Mouse (Mus musculus) heart, postnatal 0 days (tissue): Measurements from ENCODE around the gene Xrcc1. TPM values are rescaled to one million over a fixed set of nuclear protein-coding genes. Genes with fewer than 3 reads are reported as not detected.
"Not testable (repeated sequence)": the region's sequence is repeated elsewhere in the genome, so short reads cannot be mapped to it uniquely, and the experiment has no call there.

ENCODE experiments used
- ATAC-seq: fragments of 200-750 bp; cut with Nextera tagmentation; 2 replicates; pipeline ENCODE4 v1.8.0; 2017; ENCODE audit warnings: low read depth, moderate number of reproducible peaks, moderate library complexity; ENCODE audit not compliant: insufficient read depth
- DNase-seq: peaks from one replicate; pipeline ENCODE4 v3.0.0-alpha.2; 2016; ENCODE audit warnings: low spot score
- H3K27ac ChIP-seq: fragments of 300-500 bp; sonication (generic); 2 replicates; pipeline ENCODE4 v1.5.1; 2014; ENCODE audit warnings: low read depth, mild to moderate bottlenecking
- H3K27me3 ChIP-seq: fragments of 300-500 bp; sonication (generic); 2 replicates; pipeline ENCODE4 v1.6.1; 2014; ENCODE audit warnings: low read length, mixed read lengths; ENCODE audit not compliant: control insufficient read depth, insufficient read depth
- H3K36me3 ChIP-seq: fragments of 300-500 bp; sonication (generic); replicated peaks from 2 replicates; pipeline ENCODE4 v1.6.1; 2014; ENCODE audit warnings: low read length, mixed read lengths; ENCODE audit not compliant: control insufficient read depth, insufficient read depth
- H3K4me1 ChIP-seq: fragments of 300-500 bp; sonication (generic); 2 replicates; pipeline ENCODE4 v1.6.1; 2014; ENCODE audit warnings: antibody characterized with exemption; ENCODE audit not compliant: control insufficient read depth, insufficient read depth
- H3K4me2 ChIP-seq: fragments of 300-500 bp; sonication (generic); 2 replicates; pipeline ENCODE4 v1.6.1; 2014; ENCODE audit warnings: low read depth, mild to moderate bottlenecking, low read length, moderate library complexity
- H3K4me3 ChIP-seq: fragments of 300-500 bp; sonication (generic); 2 replicates; pipeline ENCODE4 v1.5.1; 2014; ENCODE audit warnings: low read depth, low read length
- H3K9ac ChIP-seq: fragments of 300-500 bp; sonication (generic); replicated peaks from 2 replicates; pipeline ENCODE4 v1.6.1; 2014; ENCODE audit warnings: low read depth, low read length, mixed read lengths
- H3K9me3 ChIP-seq: fragments of 300-500 bp; sonication (generic); replicated peaks from 2 replicates; pipeline ENCODE4 v1.6.1; 2016; ENCODE audit warnings: low read length; ENCODE audit not compliant: control insufficient read depth
- CTCF ChIP-seq: IDR thresholded peaks from 2 replicates; pipeline ENCODE4 v1.5.1; 2016; ENCODE audit warnings: antibody characterized with exemption, control low read depth, low read depth
- EP300 ChIP-seq: IDR thresholded peaks from 2 replicates; pipeline ENCODE4 v1.6.1; 2016; ENCODE audit warnings: antibody characterized with exemption, low read depth
- WGBS: fragments of 180-500 bp; shearing (Covaris S2); extraction: QIAGEN DNeasy Blood & Tissue Kit; methylation state at CpG from one replicate; pipeline ENCODE4 v1.1.7; 2014; 5-methylcytosine and 5-hydroxymethylcytosine counted together
- polyA plus RNA-seq: library from polyadenylated mRNA; unstranded; fragments of >200 nt; fragmentation: Nextera tagmentation; extraction: Ambion mirVana; gene quantifications from 2 replicates; pipeline ENCODE4 v1.2.1, GENCODE M21; 2015
- total RNA-seq: library from RNA; depleted of rRNA; stranded (reverse); fragments of >200 nt; gene quantifications from 2 replicates; pipeline ENCODE4 v1.2.3, GENCODE M21; 2014; ENCODE audit warnings: low replicate concordance

The Xrcc1 gene
- total and polyA plus RNA-seq, 2 experiments from 2014 or later = 31.1 to 46.1 TPM

- H3K27ac ChIP-seq = no peak overlapping the region
- WGBS = 7% methylated on average over 27 of the region's 27 CpGs
- no peaks in the 10 kb centered on the region for H3K36me3 ChIP-seq
- ATAC-seq = no peak
- no peak overlapping the region for H3K9ac ChIP-seq
- TF ChIP-seq CTCF (no peak), EP300 (no peak)
- peak overlapping the region; percentile 8; the same call in 1 of the 2 replicates for H3K4me2 ChIP-seq
- peak overlapping the region; percentile 7 for H3K4me3 ChIP-seq
- DNase-seq = no peak
- no peaks in the 10 kb centered on the region for H3K9me3 ChIP-seq
- peaks cover 49% of the 10 kb centered on the region for H3K27me3 ChIP-seq
- peaks cover 3% of the 10 kb centered on the region; the same call in 1 of the 2 replicates for H3K4me1 ChIP-seq
Measured at GRCm38 (mm10) chr7:24612308-24612910, 66.3 kb downstream of the Xrcc1 start.

GRCm38 (mm10) chr7:24614816-24615215 lies 68.7 kb downstream of the Xrcc1 start:
- TF ChIP-seq EP300 = no peak
- no peak for TF ChIP-seq CTCF
- ATAC-seq (no peak), DNase-seq (no peak)
- WGBS = 63% methylated on average over 13 of the region's 13 CpGs
- no peak overlapping the region for H3K4me2 ChIP-seq
- no peak overlapping the region for H3K9ac ChIP-seq
- no peaks in the 10 kb centered on the region for H3K36me3 ChIP-seq
- H3K4me1 ChIP-seq = peaks cover 3% of the 10 kb centered on the region; the same call in 1 of the 2 replicates
- no peaks in the 10 kb centered on the region for H3K9me3 ChIP-seq
- no peak overlapping the region for H3K27ac ChIP-seq
- no peak overlapping the region for H3K4me3 ChIP-seq
- H3K27me3 ChIP-seq = peaks cover 47% of the 10 kb centered on the region

GRCm38 (mm10) chr7:24617763-24618162 lies 71.7 kb downstream of the Xrcc1 start:
- ATAC-seq (no peak), DNase-seq (no peak)
- TF ChIP-seq CTCF (no peak), EP300 (no peak)

GRCm38 (mm10) chr7:24618374-24618773 lies 72.3 kb downstream of the Xrcc1 start:
- H3K4me1 ChIP-seq, H3K9me3 ChIP-seq, H3K9ac ChIP-seq, H3K4me3 ChIP-seq, H3K4me2 ChIP-seq, ATAC-seq, DNase-seq, H3K36me3 ChIP-seq, H3K27ac ChIP-seq: not testable (repeated sequence)
- 81% methylated on average over 8 of the region's 8 CpGs for WGBS
- peaks cover 11% of the 10 kb centered on the region for H3K27me3 ChIP-seq

More at GRCm38 (mm10) chr7:24617763-24618162, 71.7 kb downstream of the Xrcc1 start:
- Histone ChIP-seq H3K4me1 (no peaks in the 10 kb centered on the region), H3K9ac (no peak overlapping the region), H3K9me3 (0 out of 2 replicates have a peak, but pooled peaks cover 4% of the 10 kb centered on the region), H3K27ac (no peak overlapping the region), H3K27me3 (peaks cover 18% of the 10 kb centered on the region), H3K36me3 (no peaks in the 10 kb centered on the region), H3K4me3 (no peak overlapping the region), H3K4me2 (no peak overlapping the region)
- WGBS = 57% methylated on average over 8 of the region's 8 CpGs

- Histone ChIP-seq H3K27ac (no peak overlapping the region), H3K4me2 (no peak overlapping the region), H3K4me3 (no peak overlapping the region), H3K9ac (no peak overlapping the region), H3K9me3 (0 out of 2 replicates have a peak, but pooled peaks cover 4% of the 10 kb centered on the region), H3K36me3 (no peaks in the 10 kb centered on the region), H3K27me3 (0 out of 2 replicates have a peak, but pooled peaks cover 3% of the 10 kb centered on the region), H3K4me1 (no peaks in the 10 kb centered on the region)
- ATAC-seq (peak; percentile 33; the same call in 1 of the 2 replicates), DNase-seq (no peak)
- 57% methylated on average over 13 of the region's 13 CpGs for WGBS
- no peak for TF ChIP-seq EP300
- TF ChIP-seq CTCF = no peak
Measured at GRCm38 (mm10) chr7:24619671-24620397, 73.7 kb downstream of the Xrcc1 start.
